Mouse (Mus musculus) CD8-positive naive resting alpha-beta T cell, adult 2 months (primary cell): ENCODE measurements around the gene Sap18.
"Not testable (repeated sequence)": the region's sequence is repeated elsewhere in the genome, so short reads cannot be mapped to it uniquely, and the experiment has no call there.

ENCODE experiments used
- DNase-seq, 2 experiments: peaks; one replicate each; pipeline ENCODE4 v3.0.0; 2022; ENCODE audit warnings: low read depth in 2 of 2, low spot score in 2 of 2

Sap18 gene

DNA sequence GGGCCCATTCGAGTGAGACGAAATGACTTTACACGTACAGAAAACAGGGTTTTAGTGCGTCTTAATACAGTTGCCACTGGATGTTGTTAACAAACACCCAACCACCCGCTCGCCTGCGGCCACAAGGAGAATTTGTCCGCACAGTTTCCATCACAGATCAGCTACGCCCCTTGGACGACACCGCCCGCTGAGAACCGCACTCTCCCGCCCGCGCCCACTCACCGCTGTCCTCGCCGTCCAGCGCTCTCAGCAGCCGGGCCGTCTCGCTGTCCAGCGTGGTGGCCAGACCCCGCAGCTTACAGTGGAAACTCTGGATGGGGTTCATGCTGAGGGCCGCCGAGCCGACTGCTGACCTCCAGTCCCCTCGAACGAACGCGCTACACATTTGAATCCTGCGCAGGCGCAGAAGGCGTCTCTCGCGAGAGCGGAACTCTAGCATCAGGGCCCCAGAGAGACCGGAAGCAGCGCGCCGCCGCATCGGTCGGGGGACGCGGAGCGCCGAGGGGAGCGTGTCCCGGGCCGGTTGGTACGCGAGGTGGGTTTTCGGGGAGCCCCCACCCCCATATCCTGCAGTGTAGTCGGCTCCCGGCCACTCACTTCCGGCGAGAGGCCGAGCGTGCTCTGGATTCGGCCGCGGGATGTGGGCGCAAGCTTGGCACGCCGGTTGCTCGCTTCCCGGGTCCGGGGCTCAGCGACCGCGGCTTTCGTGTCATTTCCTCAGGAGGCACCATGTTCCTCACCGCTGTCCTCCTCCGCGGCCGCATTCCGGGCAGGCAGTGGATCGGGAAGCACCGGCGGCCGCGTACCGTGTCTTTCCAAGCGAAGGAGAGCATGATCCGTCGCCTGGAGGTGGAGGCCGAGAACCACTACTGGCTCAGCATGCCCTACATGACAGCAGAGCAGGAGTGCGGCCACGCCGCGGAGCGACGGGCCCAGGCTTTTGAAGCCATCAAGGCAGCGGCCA, 28.1 kb downstream of the Sap18 start, which contains the start of the genes Ska3 and Mrpl57:
TSS of gene Ska3 (minus strand) at position 398 of the 964 bp plus-strand sequence.
TSS of gene Mrpl57 (plus strand) at position 447 of the 964 bp plus-strand sequence.
- peak; percentile 86 to 87 for DNase-seq

DNA sequence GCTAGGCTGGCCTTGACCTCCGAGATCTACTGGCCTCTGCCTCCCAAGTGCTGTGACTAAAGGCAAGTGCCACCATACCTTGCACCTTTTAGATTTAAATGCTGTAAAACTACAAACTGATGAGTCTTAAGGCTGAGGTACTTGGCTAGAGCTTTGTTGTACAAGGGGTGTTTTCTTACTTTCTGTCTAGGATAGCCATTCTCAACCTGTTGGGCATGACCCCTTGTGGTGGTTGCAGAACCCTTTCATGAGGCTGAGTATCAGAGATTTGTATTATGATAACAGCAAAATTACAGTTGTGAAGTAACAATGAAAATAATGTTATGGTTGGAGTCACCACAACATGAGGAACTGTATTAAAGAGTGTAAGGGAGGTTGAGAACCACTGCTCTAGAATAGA, 29.3 kb downstream of the Sap18 start:
- DNase-seq = no peak

DNA sequence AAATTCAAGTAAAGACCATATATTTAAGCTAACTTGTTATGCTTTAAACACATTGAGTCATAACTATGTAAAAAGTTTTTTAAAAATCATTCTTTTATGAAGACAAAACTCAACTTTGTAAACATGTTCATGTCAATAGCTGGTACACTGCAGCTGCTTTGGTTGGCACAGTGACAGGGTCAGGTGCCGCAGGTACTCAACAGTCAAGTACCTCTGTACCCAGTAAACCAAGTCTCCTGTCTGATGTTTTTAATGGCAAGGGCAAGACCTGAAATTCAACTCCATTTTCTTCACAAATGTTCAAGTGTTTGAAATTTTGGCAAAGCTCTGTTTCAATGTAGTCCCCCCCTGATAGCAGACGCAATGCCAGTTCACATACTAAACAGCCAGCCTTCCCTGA, 35.5 kb downstream of the Sap18 start:
- DNase-seq = no peak

DNA sequence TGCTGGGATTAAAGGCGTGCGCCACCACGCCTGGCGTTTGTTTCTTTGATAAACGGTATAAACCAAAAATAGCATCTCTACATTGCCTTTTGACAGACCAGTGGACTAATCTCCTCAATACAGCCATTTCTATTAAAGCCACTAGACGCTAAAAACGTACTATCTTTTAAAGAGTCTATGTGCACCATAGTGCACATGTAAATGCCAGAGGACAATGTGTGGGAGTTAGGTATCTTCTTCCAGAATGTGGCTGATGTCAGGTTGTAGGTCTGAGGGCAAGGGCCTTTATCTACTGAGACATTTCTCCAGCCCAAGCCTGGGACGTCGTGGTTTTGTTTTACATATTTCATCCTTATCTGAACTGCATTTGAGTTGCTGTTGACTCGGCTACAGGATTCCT, 37.2 kb downstream of the Sap18 start:
- no peak for DNase-seq

DNA sequence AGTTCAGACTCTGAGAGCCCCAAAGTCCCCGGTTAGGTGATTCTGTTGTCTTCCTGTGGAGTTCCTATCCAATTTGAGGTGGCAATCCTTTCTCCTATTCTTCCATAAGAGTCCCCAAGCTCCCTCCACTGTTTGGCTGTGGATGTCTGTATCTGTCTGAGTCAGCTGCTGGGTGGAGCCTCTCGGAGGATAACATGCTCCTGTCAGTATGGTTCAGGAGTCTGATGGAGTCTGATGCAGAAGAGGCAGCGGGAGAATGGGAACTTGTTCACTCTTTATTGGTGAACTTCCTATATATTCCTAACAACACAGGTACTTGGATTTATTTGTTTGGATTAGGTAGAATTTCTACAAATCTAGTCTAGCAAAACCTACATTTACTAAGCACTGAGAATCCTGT, 46.6 kb downstream of the Sap18 start:
- no peak for DNase-seq

DNA sequence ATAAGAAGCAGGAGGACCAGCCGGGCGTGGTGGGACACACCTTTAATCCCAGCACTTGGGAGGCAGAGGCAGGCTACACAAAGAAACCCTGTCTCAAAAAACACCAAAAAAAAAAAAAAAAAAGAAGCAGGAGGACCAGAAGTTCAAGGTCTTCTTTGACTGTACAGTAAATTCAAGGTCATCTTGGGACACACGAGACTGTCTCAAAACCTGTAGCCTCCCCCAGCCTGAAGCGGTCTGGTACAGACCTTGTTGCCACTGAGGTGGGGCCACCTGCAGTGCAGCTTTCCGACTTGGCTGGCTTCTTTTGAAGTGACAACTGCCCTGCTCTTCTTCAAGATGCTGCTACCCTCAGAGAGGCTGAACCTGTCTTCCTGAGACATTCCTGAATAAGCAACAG, 50.1 kb downstream of the Sap18 start:
- DNase-seq = not testable (repeated sequence)

DNA sequence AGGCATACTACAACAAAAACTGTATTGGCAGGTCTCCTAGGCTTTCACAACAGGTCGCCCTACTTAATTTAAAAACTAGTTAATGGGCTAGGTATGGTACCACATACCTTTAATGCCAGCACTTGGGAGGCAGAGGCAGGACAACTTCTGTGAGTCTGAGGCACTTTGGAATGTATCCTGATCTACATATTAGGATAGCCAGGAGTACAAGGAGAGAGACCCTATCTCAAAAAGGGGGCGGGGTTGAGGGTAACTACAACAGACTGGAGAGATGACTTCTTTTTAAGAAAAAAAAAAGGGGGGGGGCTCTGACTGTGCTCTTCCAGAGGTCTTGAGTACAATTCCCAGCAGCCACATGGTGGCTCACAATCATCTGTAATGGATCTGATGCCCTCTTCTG, 50.7 kb downstream of the Sap18 start:
- DNase-seq = no peak

DNA sequence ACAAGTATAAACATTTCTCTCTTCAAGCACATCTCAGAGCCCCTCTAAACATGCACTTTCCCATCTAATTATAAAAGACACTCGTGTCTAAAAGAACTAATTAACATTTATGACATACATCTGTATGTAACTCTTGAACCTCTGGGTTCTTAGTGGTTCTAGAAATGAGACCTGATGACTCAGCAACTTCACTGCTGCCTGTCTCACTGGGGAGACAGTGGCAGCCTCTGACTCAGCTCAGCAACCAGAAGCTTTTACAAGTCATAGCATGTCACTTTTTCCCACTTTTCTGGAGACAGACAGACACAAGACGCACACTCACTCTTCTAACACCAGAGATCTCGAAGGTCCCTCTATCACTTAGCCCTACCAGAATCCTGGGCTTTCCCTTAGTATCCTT, 52.4 kb downstream of the Sap18 start:
- no peak for DNase-seq

DNA sequence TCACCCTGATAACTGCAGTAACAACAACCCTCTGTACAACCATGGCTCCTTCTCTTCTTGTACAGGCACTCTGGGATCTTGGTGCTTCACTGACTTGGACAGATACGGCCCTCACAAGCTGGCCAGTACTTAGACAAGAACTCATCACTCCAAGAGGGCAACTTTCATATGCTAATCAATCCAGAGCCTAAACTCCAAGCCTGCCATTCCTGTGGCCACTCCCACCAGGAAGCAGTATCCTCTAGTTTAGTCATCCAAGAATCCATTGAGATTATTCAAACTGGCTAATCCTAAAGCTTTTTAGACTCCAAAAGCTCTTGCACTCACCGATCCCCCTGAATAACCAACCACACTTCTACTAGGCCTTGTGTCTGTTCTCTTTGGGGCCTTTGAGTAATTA, 55.0 kb downstream of the Sap18 start:
- no peak for DNase-seq

DNA sequence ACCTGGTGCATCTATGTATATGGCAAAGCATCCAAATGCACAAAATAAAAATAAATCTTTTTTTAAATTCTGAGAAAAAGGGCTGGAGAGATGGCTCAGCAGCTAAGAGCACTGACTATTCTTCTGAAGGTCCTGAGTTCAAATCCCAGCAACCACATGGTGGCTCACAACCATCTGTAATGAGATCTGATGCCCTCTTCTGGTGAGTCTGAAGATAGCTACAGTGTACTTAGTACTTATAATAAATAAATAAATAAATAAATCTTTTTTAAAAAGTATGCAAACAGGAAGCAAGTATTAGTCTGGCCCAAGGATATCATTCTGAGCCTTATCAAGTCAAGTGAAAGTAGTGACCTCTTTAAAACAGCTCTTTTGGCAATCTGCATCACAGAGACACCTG, 58.1 kb downstream of the Sap18 start:
- not testable (repeated sequence) for DNase-seq
